Mouse (Mus musculus): Measurements from ENCODE around the gene Rab28. TPM values are rescaled to one million over a fixed set of nuclear protein-coding genes. Genes with fewer than 3 reads are reported as not detected.

Gene Rab28
- 10 to 100 TPM; 28.9 to 34.2 TPM for total RNA-seq (2023)

DNA sequence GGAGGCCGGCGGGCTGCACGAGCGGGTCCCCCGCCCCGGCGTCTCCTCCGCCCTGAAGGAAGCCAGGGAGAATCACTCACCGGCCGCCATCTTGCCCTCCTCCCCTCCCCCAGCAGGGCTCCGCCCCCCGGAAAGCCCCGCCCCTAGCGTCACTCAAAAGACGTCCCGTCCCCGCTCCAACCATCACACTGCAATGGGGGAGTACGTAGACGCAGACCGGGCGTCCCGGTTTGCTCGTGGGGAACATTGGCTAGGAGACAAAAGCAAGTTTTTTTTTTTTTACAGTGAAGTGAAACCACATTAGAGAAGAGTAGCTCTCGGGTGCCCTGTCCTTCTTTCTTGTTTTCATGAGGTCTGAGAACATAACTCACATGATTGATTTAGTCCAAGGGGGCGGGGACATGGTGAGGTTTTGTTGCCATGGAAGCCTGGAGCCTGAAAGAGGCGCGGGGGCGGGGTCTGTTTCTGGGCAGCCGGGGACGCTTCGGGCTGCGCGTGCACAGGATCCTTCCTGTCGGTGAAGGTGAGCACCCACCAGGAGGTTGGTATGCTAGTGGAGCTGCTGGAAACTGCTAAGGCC lies at the start of gene Rab28:
Rab28 (minus strand) TSS at position 107 of the 580 bp plus-strand sequence.

Other genes starting within 250 kb of the Rab28 start
- not detected for gene Nkx3-2, start 56.3 kb upstream of the Rab28 start, total RNA-seq (2023)
- 10 to 100 TPM; 45.9 to 47.9 TPM for gene Bod1l, start 136.2 kb upstream of the Rab28 start, total RNA-seq (2023)

Measured in B cell, adult 67 days (primary cell).